In genomic region chr19:55145136-55145535, GRCm38 (mm10) we compare ENCODE assay signal across 14 mouse cellular contexts. TPM values are rescaled to one million over a fixed set of nuclear protein-coding genes. Genes with fewer than 3 reads are reported as not detected.
DNase-seq lines count a peak whose midpoint lies in the region; ATAC-seq and TF ChIP-seq lines count a peak whose summit lies in the region.
"Had no signal": no experiment of that assay in that cellular context is flagged by ENCODE, and none has a peak within 500 bp of the region (broad histone marks: within the 10 kb centered on the region; RNA-seq: fewer than 3 reads in every experiment).

No protein-coding gene starts in this region.

- TF ChIP-seq CTCF in gastrocnemius, adult 2 months (IDR thresholded peaks at IDR 0.05): no peak

- ATAC-seq in forebrain, embryonic 12.5 days (ENCODE audit: low FRiP score): no peak
- no peak; the same call in 1 of the 2 replicates for ATAC-seq in forebrain, embryonic 15.5 days (replicated peaks)
- no peak for ATAC-seq in liver, embryonic 11.5 days (replicated peaks; ENCODE audit: low FRiP score)
- ATAC-seq in liver, embryonic 12.5 days: no peak
- ATAC-seq in liver, embryonic 16.5 days (ENCODE audit: low read depth): peak; percentile 74
- ATAC-seq: intestine, embryonic 16.5 days had no signal

- H3K4me1 ChIP-seq in forebrain, embryonic 12.5 days: peaks cover 37% of the 10 kb centered on the region
- H3K4me1 ChIP-seq in forebrain, embryonic 15.5 days: peaks cover 19% of the 10 kb centered on the region
- peaks cover 7% of the 10 kb centered on the region for H3K4me1 ChIP-seq in liver, embryonic 11.5 days (replicated peaks; ENCODE audit: control insufficient read depth, insufficient read depth, low read length)
- 0 out of 2 replicates have a peak, but pooled peaks cover 8% of the 10 kb centered on the region for H3K4me1 ChIP-seq in liver, embryonic 12.5 days
- no peaks in the 10 kb centered on the region; the same call in 1 of the 2 replicates for H3K4me1 ChIP-seq in liver, embryonic 16.5 days (ENCODE audit: control insufficient read depth, low read depth, low read length)

- no peaks in the 10 kb centered on the region for H3K27me3 ChIP-seq in forebrain, embryonic 12.5 days
- no peaks in the 10 kb centered on the region for H3K27me3 ChIP-seq in forebrain, embryonic 15.5 days
- H3K27me3 ChIP-seq in liver, embryonic 11.5 days (replicated peaks; ENCODE audit: control insufficient read depth, insufficient read depth, low read length): no peaks in the 10 kb centered on the region
- H3K27me3 ChIP-seq in liver, embryonic 12.5 days (replicated peaks): no peaks in the 10 kb centered on the region
- H3K27me3 ChIP-seq in liver, embryonic 16.5 days (ENCODE audit: control insufficient read depth, insufficient read depth, low read depth, low read length): no peaks in the 10 kb centered on the region

- WGBS in forebrain, embryonic 12.5 days: 74% methylated on average over 2 of the region's 2 CpGs
- WGBS in forebrain, embryonic 15.5 days: 72% methylated on average over 2 of the region's 2 CpGs
- WGBS in liver, embryonic 11.5 days: 56% methylated on average over 2 of the region's 2 CpGs
- WGBS in liver, embryonic 12.5 days (ENCODE audit: insufficient replicate concordance): 39% methylated on average over 2 of the region's 2 CpGs
- 35% methylated on average over 2 of the region's 2 CpGs for WGBS in liver, embryonic 16.5 days (ENCODE audit: insufficient replicate concordance)

- H3K36me3 ChIP-seq in forebrain, embryonic 12.5 days (replicated peaks): no peaks in the 10 kb centered on the region
- H3K36me3 ChIP-seq in forebrain, embryonic 15.5 days: no peaks in the 10 kb centered on the region
- no peaks in the 10 kb centered on the region for H3K36me3 ChIP-seq in liver, embryonic 11.5 days (ENCODE audit: control insufficient read depth, insufficient read depth, low read length)
- no peaks in the 10 kb centered on the region for H3K36me3 ChIP-seq in liver, embryonic 12.5 days
- H3K36me3 ChIP-seq in liver, embryonic 16.5 days (ENCODE audit: control insufficient read depth, insufficient read depth): no peaks in the 10 kb centered on the region

- H3K4me3 ChIP-seq in forebrain, embryonic 12.5 days (replicated peaks): no peak overlapping the region
- H3K4me3 ChIP-seq in forebrain, embryonic 15.5 days: no peak overlapping the region
- no peak overlapping the region for H3K4me3 ChIP-seq in liver, embryonic 11.5 days (ENCODE audit: low read depth, low read length)
- no peak overlapping the region for H3K4me3 ChIP-seq in liver, embryonic 12.5 days
- no peak overlapping the region for H3K4me3 ChIP-seq in liver, embryonic 16.5 days (ENCODE audit: low read depth, low read length)
- H3K4me3 ChIP-seq in gastrocnemius, adult 2 months: no peak overlapping the region
- H3K4me3 ChIP-seq: myocyte had no signal

- no peak overlapping the region for H3K9ac ChIP-seq in forebrain, embryonic 12.5 days
- H3K9ac ChIP-seq in forebrain, embryonic 15.5 days (replicated peaks): no peak overlapping the region
- H3K9ac ChIP-seq in liver, embryonic 11.5 days (ENCODE audit: low read depth, low read length): no peak overlapping the region
- H3K9ac ChIP-seq in liver, embryonic 12.5 days: no peak overlapping the region
- no peak overlapping the region for H3K9ac ChIP-seq in liver, embryonic 16.5 days (ENCODE audit: low read depth, low read length)

- H3K9me3 ChIP-seq in forebrain, embryonic 12.5 days: no peaks in the 10 kb centered on the region
- no peaks in the 10 kb centered on the region for H3K9me3 ChIP-seq in forebrain, embryonic 15.5 days
- H3K9me3 ChIP-seq in liver, embryonic 11.5 days (ENCODE audit: control insufficient read depth, low read length): no peaks in the 10 kb centered on the region
- H3K9me3 ChIP-seq in liver, embryonic 12.5 days (replicated peaks): no peaks in the 10 kb centered on the region
- no peaks in the 10 kb centered on the region for H3K9me3 ChIP-seq in liver, embryonic 16.5 days (replicated peaks; ENCODE audit: control insufficient read depth, low read length)

- H3K4me2 ChIP-seq in forebrain, embryonic 12.5 days: no peak overlapping the region
- H3K4me2 ChIP-seq in forebrain, embryonic 15.5 days (replicated peaks): no peak overlapping the region
- no peak overlapping the region for H3K4me2 ChIP-seq in liver, embryonic 11.5 days
- H3K4me2 ChIP-seq in liver, embryonic 12.5 days: no peak overlapping the region
- H3K4me2 ChIP-seq in liver, embryonic 16.5 days (ENCODE audit: low read depth, low read length): no peak overlapping the region

- H3K27ac ChIP-seq in forebrain, embryonic 12.5 days: peak overlapping the region; percentile 90
- no peak overlapping the region for H3K27ac ChIP-seq in forebrain, embryonic 15.5 days (replicated peaks)
- peak overlapping the region; percentile 25; the same call in 1 of the 2 replicates for H3K27ac ChIP-seq in liver, embryonic 11.5 days (ENCODE audit: low read depth, low read length)
- no peak overlapping the region for H3K27ac ChIP-seq in liver, embryonic 12.5 days
- no peak overlapping the region for H3K27ac ChIP-seq in liver, embryonic 16.5 days (ENCODE audit: low read length)
- no peak overlapping the region for H3K27ac ChIP-seq in gastrocnemius, adult 2 months
- H3K27ac ChIP-seq: macrophage had no signal

- no peak for DNase-seq in liver, embryonic 11.5 days (ENCODE audit: low spot score)
- peak; percentile 81 for DNase-seq in kidney, adult 9 months
- DNase-seq in gastrocnemius, adult 2 months: no peak
- DNase-seq in spleen, adult 18-20 months: no peak
- DNase-seq: adrenal gland, postnatal 10 days; cerebellum, adult 9-11 months had no signal

- intact Hi-C loops in gastrocnemius, adult 2 months (cut with DNase I): no loop called here

RNA-seq across cellular contexts. Expression of gene Gpam, which starts 18.1 kb away (rescaled TPM):
- polyA plus RNA-seq in forebrain, embryonic 12.5 days (2016; fragmentation: Nextera tagmentation; extraction: Ambion mirVana): 21.5 and 24.4 TPM in 2 replicates
- polyA plus RNA-seq in forebrain, embryonic 15.5 days (2015; fragmentation: Nextera tagmentation; extraction: Ambion mirVana): 22.1 and 22.3 TPM in 2 replicates
- 36.3 and 42.2 TPM in 2 replicates for polyA plus RNA-seq in liver, embryonic 11.5 days (2014; fragmentation: Nextera tagmentation; extraction: Ambion mirVana)
- 26.9 and 27.1 TPM in 2 replicates for polyA plus RNA-seq in liver, embryonic 12.5 days (2016; fragmentation: Nextera tagmentation; extraction: Ambion mirVana)
- 43.3 and 45.2 TPM in 2 replicates for polyA plus RNA-seq in liver, embryonic 16.5 days (2015; fragmentation: Nextera tagmentation; extraction: Ambion mirVana)
- total RNA-seq in gastrocnemius, adult 2 months (2021): 100 to 1,000 TPM in 1 of 2 experiments, 10 to 100 TPM in 1; 69.0 to 124 TPM

RNA-seq across cellular contexts. Expression of gene Tectb, which starts 35.4 kb away (rescaled TPM):
- polyA plus RNA-seq in forebrain, embryonic 12.5 days (2016; fragmentation: Nextera tagmentation; extraction: Ambion mirVana): 0.13 and 0.36 TPM in 2 replicates
- 0.28 TPM in 1 of 2 replicates, not detected in the other for polyA plus RNA-seq in forebrain, embryonic 15.5 days (2015; fragmentation: Nextera tagmentation; extraction: Ambion mirVana)
- polyA plus RNA-seq in liver, embryonic 11.5 days (2014; fragmentation: Nextera tagmentation; extraction: Ambion mirVana): not detected in 2 replicates
- polyA plus RNA-seq in liver, embryonic 12.5 days (2016; fragmentation: Nextera tagmentation; extraction: Ambion mirVana): 0.05 and 0.06 TPM in 2 replicates
- 0.40 and 0.53 TPM in 2 replicates for polyA plus RNA-seq in liver, embryonic 16.5 days (2015; fragmentation: Nextera tagmentation; extraction: Ambion mirVana)
- not detected for total RNA-seq in gastrocnemius, adult 2 months (2021)
- polyA plus RNA-seq: limb, embryonic 14.5 days; macrophage; myocyte had no signal

Comparison
In these comparisons a context has a peak if more than half of its experiments do, and no peak if none do; other contexts are left out.
1. H3K27ac ChIP-seq: peak in forebrain, embryonic 12.5 days (single experiment) and liver, embryonic 11.5 days (single experiment); none in forebrain, embryonic 15.5 days (single experiment), liver, embryonic 12.5 days (single experiment), liver, embryonic 16.5 days (single experiment) and gastrocnemius, adult 2 months (single experiment).